Mouse (Mus musculus) 416B (cell line): ENCODE data around the gene Zfp366.

Experiments
- DNase-seq: peaks from one replicate; pipeline ENCODE4 v3.0.0; 2011; ENCODE audit warnings: low read depth

Zfp366 gene

DNA sequence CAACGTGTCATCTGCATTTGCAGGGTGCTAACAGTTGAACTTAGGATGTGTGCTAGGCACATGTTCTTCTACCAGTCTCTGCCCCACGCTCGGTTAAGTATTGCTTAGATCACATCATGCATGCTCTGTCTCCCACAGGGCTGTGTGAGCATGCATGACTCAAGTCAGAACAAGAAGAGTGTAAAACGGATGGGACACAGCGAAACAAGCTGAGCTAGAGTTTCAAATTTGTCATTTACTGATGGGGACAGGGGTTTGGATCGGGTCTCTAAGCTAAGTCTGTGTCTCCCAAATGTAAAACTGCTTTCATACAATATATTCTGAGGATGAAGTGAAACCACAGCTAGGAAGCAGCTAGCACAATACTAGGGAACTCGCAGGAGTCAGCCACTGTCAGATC is 2.2 kb downstream of the Zfp366 start:
- DNase-seq = no peak

DNA sequence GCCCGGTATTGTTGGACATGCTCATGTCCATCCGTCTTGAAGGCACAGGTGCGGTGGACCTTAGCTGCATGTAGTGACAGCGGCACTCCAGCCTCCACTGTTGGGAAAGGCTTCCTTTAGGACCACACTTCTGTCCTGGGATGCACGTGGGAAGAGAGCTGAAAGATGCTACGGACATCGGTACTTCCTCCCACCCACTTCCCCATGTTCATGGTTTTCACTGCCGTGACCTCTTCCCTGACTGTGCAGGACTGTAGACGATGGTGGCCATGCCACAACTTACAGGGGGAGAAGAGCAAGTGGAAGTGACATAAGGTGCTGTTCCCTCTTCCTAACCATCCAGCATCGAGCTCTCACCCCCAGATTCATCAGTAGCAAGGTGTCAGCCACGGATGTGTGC is 2.8 kb downstream of the Zfp366 start:
- no peak for DNase-seq

DNA sequence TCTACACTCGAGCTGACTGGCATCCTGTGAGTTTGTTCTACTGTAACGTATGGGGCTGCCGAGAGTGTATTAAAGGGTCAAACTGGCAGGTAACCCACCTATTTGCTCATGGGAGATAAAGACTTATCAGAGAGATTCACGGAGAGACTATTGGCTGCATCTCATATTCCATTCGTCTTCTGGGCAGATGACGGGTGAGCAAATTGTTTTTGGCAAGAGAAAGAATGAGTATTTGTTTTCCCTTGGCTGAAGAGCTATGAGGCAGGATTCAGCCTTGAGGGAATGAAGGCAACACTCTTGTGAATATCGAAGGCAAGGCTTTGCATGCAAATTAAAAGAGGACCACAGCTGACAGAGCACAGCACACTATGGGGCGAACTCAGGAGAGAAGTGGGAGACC is 4.0 kb downstream of the Zfp366 start:
- DNase-seq = no peak

DNA sequence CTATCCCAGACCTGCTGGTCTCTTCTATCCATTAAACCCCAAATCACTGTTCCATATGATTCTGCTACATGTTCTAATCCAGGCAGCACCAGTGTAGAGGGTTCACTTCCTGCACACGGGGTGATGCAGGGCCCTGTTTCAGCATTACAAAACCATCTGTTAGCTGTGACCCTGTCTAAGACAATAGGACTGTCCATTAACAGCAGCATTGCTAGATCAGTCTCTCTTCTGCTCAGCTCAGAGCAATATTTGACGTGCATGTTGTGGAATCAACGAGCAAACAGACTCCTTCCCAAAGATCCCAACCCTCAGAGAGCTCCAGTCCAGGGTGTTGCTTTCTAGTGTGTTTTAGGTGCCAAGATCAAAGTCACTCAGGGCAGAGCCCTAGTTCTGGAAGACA is 5.0 kb downstream of the Zfp366 start:
- DNase-seq = no peak

DNA sequence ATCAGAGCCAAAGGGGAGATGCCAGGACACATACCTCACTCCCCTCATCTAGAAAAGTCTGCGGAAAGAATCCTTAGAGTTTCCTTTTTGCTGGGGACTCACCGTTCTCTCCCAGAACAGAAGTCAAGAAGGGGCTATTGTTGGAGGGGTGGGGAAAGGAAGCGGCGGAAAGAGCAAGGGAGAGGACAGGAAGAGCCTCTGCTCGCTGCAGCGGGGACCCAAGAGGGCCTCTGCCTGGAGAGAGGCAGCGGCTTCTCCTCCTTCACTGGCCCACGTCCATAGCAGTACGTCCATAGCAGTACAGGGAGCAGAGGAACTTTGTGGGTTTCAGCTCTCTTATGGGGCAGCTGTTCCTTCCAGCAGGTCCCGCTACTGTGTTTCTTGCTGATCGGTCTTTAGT is 5.8 kb downstream of the Zfp366 start:
- no peak for DNase-seq

DNA sequence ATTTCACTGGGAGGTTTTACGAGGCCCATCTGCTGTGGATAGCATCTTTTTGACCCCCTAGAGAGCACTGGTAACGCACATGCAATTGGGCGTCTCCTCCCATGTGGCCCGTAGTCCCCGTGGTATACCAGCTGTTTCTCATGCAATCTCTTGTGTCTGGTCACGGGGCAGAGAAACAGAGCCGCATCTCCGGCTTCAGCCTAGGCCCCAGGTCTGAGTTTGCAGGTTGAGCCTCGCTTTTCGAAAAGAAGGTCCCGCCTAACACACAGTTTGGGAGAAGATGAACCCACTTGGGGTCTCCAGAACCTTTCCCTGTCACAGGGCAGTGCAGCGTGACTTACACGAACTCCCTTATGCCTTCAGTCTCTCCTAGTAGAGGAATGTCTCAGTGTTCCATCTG is 6.4 kb downstream of the Zfp366 start:
- no peak for DNase-seq

DNA sequence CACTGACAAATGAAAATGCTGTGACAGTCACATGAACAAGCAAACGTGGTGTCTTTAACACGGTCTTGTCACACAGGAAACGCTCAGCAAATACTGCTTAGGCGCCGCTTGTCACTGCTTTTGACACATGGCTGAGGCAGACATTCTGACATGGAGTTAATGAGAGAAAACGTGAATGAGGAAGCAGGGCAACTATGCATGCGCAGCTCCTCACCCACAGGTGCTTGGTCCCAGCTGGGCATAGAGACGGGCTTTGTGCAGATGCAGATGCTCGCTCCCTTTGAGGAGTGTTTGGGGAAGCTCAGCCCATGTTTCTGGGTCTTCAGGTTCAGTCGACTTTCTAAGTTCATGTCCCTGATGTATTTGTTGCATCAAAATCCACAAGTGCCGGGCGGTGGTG is 11.7 kb downstream of the Zfp366 start:
- no peak for DNase-seq

DNA sequence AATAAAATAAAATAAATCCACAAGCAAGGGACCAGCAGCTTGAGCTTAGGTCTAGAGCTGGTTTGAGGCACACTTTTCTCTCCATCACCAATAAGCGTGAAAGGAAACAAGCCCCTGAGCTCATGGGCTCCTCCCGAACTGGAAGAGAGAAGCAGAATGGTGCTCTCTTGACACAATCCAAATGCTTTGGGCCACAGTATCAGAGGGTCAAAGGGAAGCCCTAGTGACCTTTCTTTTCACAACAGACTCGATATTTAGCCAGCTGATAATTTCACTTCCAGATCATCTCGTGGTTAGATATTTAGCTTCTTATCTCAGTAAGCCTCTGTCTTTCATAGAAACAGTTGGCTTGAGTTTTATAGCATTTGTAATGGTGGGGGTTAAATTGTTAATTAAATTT is 12.2 kb downstream of the Zfp366 start:
- no peak for DNase-seq

DNA sequence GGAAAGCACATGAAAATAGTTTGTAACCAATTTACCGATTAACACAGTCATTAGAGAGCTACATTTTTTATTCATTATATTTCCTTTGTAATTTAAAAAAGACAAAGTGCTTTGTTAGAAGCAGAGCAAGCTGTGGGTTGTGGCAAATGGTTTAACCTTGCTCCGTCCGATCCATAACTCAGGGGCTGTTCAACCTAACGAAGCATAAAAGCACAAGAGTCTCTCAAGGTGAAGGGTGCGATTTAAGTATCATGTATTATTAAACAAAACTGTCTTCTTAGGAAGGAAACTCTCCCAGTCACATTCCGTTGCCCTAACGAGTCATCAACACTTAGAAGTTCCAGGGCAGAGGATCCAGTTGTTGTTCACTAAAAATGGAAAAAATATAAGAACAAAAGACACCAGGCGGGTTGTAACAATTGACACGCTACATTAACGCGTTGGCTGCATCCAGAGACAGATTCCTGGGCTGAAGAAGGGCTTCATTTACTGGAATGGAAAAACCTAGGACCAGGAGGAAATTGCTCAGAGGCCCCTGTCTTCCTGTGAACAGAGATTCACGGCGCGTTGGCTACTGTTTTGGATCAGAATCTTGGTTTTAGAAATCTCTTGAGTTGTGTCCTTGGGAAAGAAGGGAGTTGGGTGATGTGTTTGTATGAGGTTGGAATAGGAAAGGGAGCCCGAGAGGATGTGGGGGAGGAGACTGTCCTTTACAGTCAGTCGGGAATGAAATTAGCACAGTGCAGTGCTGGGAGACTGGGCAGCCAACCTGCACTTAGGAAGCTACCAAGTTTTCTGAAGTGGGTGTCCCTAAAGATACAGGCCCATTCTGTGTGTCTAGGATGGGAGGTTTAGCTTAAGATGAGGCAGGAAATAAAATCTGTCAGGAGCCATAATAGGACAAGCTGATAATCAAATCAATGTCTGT is 17.3 kb downstream of the Zfp366 start:
- no peak for DNase-seq

DNA sequence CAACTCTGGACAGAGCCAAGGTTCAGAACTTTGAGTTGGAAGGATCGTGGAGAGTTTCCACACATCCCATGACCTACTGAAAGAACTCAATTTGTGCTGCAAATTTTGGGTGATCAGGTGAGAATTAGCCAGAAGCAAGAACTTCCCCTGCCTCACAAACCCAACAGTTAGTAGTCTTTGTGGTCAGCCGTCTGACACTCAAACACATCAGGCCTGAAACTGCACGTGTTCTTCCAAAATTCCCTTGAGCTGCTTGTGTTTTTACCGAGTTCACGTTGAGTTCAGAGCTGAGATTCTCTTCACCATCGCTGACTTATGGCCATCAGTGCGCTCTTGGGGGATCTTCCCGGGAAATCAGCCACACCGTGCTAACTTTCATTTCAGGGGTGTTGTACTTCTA is 22.6 kb downstream of the Zfp366 start:
- DNase-seq = no peak

DNA sequence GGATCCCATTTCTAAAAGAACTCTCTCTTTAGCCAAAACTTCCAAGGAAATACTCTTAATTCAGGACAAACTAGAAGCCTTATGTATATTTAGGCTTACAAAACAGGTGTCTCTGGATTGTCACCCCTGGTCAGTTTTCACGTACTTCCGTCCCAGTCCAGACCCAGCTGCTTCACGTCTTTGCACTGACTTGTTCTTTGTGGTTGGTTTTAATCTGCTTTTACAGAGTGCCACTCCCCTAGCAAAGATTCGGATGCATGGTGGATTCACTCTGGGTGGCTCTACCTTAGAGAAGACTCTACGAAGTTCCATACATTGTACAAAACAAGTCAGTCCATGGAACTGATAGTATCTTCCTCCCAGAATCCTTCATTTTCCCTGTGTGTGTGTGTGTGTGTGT is 25.2 kb downstream of the Zfp366 start:
- no peak for DNase-seq

DNA sequence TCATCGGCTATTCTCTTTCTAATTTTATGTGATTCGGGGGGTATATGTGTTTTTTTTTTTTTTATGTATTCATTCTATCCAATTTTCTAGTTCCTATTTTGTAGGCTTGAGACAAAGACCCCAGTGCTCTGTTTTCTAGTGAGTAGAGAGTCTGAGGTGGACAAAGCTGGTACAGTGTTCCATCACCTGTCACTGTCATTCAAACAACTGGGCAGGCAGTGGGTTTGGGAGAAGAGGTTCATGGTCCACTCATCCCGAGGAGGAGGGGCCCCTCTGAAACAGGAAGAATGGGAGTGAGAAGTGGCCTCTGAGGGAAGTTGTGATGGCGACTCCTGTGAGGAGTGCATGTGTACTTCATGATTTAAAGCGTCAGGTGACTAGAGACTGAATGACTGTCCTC is 26.2 kb downstream of the Zfp366 start:
- no peak for DNase-seq

DNA sequence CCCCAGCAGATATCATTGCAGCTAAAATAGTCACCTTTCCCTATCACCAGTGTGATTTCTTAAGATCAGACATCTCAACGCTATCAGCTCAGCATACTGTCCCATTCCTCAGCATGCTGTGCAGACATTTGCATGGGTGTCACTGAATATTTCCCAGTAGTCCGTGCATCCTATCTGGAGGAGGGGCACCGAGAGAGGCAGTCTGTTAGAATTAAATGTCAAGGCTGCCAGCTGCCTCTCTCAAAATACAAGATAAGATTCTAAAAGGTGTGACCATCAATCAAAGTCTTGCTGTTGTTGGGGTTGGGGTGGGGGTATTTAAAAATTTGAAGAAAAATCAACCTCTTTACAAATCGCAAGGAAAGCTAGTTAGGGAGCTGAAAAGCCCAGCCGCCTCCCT is 28.4 kb downstream of the Zfp366 start:
- DNase-seq = no peak

DNA sequence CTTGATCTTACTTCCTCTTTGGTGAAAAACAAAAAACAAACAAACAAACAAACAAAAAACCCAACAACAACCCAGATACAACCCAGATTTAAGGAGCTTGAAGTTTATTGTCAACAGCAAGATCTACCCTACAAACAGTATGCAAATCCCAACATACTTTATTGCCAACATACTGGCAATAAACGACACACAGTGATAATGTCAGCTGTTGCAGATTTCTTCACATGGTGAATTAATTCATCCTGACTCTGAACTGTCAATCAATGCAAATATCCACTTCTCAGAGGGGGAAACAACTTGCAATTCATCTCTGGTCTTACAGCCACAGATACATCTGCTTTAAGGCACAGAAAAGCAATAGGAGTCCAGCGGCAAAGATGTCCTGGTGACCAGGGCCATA is 31.4 kb downstream of the Zfp366 start:
- DNase-seq = no peak

DNA sequence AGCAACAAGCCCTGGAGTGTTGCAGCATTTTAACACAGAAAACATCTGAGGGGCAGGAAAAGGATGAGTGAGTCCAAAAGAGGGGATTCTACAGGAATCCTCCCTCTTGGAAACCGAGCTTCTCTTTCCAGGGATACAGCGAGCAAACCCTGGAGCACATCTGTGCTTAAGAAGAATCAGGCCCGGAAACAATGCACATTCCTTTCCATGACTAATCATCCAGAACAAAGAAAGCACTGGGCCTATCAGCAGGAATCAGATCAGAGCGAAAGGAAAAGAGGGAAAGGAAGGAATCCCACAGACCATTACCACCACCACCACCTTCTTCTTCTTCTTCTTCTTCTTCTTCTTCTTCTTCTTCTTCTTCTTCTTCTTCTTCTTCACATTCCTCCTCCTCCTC is 33.4 kb downstream of the Zfp366 start:
- DNase-seq = no peak

DNA sequence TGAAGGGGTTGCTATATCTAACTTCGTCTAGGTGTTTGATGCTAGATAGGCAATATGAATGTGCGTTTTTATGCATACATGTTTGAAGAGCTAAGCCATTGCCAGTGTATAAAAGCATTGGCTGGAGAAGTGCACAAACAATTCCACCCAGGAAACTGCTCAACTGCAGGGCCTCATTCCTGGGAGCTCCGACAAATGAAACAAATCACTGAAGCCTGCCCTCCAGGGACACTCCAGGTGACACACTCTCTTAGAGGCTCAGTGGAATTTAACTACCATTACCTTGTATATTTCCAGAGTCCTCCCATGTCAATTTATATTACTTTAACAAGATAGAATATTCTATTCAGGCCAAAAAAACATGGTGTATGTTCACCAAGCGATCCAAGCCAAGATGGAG is 35.0 kb downstream of the Zfp366 start:
- no peak for DNase-seq

DNA sequence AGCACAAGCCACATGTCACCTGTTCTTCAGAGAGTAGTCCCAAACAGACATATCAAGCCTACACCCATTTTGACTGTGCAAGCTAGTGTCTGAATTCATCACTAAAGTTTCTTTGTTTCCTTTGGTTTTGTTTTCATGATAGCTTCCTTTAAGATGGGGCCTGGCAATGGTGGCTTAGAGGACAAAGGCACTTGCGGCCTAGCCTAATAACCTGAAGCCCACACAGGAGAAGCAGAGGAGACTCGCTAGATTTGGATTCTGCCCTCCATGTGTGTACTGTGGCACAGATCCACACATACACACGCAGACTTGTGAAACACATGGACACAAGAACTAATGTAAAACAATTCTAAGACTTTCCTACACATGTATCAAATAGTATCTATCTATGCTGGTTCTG is 37.4 kb downstream of the Zfp366 start:
- DNase-seq = no peak

DNA sequence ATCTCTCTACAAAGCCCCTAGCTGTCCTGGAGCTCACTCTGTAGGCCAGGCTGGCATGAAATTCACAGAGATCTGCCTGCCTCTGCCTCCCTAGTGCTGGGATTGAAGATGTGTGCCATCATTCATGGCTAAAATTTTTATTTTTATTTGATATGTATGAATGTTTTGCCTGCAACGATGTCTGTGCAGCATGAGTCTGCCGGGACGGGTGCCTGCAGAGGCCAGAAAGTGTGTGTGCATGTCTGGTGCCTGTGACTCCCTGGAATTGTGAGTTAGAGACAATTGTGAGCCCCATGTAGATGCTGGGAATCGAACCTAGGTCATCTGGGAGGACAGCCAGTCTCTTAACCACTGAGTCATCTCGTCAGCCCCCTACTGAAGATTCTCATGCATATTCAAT is 37.9 kb downstream of the Zfp366 start:
- DNase-seq = no peak

DNA sequence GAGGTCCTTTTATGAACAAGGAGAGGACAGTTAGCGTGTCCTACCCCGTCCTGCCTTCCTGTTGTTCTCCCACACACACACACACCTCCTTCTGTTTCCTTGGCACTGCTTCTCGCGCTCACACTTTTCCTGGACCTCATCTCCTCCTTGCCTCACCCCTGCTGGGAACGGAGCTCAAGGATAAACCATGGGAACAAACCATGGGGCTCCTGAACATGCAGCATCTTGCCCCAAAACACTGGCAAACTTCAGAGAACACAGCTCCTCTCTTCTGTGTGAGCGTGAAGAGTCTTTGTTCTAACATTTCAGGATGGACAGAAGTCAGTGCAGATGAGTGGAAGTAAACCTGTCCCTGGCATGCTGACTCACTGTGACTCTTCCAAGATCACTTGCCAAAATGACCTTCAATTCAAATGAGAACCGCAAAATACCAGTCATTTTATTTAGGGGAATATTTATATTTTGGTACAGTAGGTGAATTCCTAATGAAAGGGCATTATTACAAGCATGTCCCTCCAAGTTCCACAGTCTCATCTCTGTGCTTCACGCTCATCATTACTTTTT is 38.8 kb downstream of the Zfp366 start:
- DNase-seq = no peak

DNA sequence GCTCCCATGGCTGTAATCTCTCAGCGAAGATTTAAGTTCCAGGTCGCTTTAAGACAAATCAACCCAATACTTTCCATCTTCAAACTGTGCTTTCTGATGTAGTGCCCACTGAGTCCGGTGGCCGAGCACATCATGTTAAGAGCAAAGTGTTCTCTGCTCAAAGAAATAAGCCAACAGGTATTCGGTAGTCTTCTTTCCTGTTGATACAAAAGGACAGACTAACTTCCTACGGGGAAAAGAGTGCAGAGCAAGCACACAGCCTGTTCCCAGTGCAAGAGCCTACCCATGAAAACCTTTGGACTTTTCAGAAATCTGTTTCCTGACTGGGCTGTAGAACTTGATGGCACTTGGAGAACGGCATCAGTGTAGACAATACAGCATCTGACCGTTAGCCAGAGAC is 39.3 kb downstream of the Zfp366 start:
- DNase-seq = no peak

DNA sequence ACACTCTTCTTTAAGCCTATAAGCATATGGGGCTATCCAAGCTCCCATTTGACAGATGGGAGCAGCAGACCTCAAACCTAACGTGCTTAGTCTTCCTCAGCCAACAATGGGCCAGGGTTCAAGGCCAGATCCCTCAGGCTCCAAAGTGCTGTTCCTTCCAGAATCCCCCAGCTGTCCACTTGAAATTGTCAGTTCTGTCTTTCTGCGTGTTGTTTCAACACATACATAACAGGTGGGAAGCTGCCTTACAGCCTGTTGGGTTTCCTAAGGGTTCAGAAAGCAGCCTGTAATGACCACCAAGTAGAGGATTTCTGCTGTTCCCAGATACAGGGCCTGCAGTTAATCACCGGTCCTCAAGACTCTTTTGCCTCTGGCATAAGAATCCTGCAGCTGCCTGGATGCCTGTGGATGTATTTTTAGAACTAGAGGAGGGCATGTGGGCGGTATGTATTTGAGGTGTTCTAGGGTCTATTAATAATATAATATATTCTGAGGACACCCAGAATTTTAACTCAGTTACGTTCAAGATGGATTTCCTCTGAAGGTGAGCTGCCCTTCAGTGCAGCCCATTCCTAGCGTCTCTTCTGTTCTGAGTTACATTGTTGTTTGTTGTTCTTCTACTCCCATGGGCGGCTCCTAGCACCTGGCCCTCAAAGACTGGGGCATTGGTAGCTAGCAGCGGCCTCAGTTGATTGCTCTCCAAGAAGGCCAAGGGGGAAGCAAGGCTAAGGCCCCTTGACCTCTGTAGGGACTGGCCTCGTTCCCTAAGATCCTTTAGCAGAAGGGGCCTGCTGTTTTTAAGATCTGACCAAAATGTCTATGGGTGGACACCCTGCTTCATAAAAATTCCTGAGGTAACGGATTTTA is 41.0 kb downstream of the Zfp366 start:
- no peak for DNase-seq

DNA sequence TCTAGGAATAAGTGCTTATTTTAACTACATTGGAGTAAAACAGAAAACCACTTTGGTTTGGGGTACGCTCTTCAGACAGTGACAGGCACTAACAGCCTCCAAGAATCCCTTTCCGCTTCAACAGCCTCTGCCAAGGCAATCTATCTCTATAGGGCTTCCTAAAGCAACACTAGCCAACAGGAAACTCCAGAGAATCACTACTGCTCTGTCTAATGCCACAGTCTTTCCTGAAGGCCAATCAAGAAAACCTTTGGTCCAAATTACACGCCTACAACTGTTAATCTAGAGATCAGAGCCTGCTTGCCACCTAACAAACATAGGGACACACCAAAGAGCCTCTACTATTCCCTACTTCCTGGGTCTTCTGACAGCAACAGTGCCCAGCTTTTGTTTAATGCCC is 42.2 kb downstream of the Zfp366 start:
- no peak for DNase-seq
